Mouse (Mus musculus): ENCODE data around the gene Zfp366.
A peak's percentile ranks its signal among the peaks of the same experiment; 100 is the strongest.

The Zfp366 gene

DNA sequence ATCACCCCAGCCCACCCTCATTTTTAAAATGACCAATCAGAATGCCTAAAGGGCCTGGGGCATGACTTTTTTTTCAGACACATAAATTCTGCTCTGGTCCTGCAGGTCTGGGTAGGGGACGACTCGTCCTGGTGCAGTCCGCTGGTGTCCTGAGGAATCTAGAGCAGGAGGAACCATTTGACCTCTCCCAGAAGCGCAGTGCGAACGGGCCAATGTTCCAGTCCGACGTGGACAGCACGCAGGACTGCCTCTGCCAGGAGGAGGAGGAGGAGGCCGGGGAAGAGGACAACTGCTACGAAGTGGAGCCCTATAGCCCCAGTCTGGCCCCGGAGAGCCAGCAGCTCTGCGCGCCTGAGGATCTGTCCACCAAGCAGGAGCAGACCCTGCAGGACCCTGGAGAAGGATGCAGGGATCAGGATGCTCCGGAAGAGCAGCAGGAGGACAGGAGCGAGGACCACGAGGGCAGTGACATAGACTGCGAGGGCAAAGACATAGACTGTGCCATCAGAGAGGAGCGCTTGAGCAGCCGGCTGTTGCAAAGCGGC, 61.4 kb downstream of the Zfp366 start:
- DNase-seq (ENCODE audit: low read depth, low spot score), result no peak

- no peak for DNase-seq (ENCODE audit: low read depth, low spot score)
Measured at GRCm38 (mm10) chr13:99250806-99251205, 66.2 kb downstream of the Zfp366 start.

GRCm38 (mm10) chr13:99254215-99254614, 69.6 kb downstream of the Zfp366 start:
- no peak for DNase-seq (ENCODE audit: low read depth, low spot score)

DNA sequence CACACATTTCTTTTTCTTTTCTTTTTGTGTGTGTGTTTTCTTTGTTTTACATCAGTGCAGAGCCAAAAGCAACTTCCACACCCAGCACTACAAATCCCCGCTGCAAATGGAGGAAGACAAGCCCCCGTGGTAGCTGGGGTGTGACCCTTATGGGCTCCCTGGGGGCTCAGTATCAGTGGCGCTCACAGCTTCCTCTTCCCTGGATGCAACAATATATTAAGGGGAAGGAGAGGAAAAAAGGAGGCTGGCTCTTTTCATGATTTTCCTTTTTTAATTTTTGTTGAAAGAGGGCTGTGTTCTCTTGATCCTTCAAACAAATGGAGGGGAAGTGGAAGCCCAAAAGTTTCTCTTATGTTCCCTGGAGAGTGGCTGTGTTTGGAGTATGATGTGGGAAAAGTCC, 70.2 kb downstream of the Zfp366 start:
- no peak for DNase-seq (ENCODE audit: low read depth, low spot score)

- no peak for DNase-seq (ENCODE audit: low read depth, low spot score)
Measured at GRCm38 (mm10) chr13:99256916-99257315, 72.3 kb downstream of the Zfp366 start.

- no peak for DNase-seq (ENCODE audit: low read depth, low spot score)
Measured at GRCm38 (mm10) chr13:99258677-99259076, 74.1 kb downstream of the Zfp366 start.

- DNase-seq (ENCODE audit: low read depth, low spot score), result no peak
Measured at GRCm38 (mm10) chr13:99259502-99260174, 75.0 kb downstream of the Zfp366 start.

DNA sequence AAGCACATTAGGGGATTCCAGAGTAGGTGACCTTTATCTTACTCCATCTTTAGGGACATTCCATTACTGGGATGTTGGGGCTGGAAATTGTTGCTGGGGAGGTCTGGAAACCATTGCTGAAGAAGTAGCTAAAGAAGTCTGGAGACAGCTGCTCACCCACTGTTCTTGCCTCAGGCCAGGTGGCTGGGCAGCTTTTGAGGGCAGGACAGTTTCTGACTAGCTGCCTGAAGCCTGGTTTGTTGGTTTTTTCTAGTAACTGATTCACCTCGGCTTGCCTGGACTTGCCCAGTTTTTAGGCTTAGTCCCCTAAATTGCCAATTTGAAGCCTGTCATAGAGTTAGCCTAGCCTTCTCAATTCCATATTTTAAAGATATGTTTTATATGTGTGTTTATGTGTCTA, 77.8 kb downstream of the Zfp366 start:
- peak; percentile 17 for DNase-seq (ENCODE audit: low read depth, low spot score)

DNA sequence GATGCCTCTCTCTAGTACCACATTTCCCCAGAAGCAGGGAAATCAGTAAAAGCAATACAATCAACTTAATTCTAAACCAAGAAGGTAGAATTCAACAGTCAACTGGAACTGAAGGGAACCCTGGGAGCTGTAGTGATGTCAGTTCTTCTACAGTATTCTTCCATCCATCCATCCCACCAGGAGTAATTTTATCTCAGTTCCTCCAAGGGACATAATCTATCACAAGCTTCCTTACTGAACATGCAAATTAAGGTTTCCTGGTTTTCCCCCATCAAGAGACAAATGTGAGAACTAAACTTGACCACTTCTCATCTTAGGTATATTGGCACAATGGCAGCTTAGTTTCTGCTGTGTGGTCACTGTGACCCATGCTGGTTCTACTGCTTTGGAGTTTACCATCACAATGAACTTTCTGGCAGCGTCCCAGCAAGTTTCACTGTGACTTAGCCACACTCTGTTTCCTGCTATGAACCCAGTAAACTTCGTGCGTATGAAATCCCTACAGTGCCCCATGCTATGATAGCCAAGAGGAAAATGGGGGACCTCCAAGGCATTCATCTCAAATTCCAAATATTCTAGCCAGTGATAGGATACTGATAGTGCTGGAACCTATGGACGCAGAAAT, 78.6 kb downstream of the Zfp366 start:
- DNase-seq (ENCODE audit: low read depth, low spot score), result no peak

DNA sequence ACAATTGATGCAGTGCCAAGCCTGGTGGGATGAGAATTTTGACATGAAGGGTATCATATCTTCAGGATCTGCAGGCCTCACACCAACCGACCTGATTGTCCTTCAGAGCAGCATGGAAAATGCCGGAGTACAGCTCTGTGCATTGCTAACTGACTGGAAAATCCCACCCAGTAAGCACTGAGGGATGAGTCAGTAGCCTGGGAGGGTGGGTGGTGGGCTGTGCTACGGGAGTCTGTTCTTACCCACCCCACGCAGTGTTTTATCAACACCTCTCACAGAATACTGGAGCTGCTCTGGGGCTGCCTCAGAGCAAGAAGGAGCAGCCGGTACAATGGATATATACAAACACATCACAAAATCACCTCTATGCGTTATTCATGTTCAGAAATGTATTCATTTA, 79.9 kb downstream of the Zfp366 start:
- no peak for DNase-seq (ENCODE audit: low read depth, low spot score)

- no peak for DNase-seq (ENCODE audit: low read depth, low spot score)
Measured at GRCm38 (mm10) chr13:99272046-99272445, 87.4 kb downstream of the Zfp366 start.

DNA sequence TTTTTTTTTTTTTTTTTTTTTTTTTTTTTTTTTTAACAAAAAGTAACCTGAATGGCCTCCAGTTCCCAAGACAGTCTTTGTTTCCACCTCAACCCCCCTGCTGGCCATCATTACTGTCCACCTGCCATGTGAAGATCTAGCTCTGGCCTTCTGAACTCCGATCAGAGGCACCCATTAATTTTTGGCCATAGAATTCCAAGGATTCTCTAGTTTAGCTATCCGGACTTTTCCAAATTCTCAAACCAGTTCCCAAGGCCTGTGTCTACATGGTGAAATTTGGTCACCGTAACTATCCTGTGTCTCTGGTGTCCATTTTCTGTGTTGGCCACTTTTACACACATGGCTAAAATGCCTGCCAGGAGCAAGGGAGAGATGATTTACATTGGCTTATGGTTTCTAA, 92.9 kb downstream of the Zfp366 start:
- no peak for DNase-seq (ENCODE audit: low read depth, low spot score)

DNA sequence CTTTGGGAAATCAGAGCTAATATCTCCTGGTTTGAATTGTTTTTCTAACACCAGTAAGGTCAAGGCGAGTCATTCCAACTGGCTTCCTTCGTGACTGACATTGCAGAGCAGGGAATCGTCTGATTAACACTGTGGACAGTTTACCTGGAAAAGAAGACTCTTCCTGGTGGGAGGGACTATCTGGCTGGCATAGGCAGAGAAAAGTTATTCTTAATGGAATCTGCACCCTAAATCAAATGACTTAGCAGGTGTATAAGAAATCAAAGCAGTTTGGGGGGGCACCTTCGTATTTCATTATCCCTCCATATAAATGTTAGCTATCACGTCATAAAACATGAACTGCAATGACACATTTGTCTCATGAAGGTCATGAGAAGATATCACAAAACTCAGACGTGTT, 93.9 kb downstream of the Zfp366 start:
- DNase-seq (ENCODE audit: low read depth, low spot score), result no peak

DNA sequence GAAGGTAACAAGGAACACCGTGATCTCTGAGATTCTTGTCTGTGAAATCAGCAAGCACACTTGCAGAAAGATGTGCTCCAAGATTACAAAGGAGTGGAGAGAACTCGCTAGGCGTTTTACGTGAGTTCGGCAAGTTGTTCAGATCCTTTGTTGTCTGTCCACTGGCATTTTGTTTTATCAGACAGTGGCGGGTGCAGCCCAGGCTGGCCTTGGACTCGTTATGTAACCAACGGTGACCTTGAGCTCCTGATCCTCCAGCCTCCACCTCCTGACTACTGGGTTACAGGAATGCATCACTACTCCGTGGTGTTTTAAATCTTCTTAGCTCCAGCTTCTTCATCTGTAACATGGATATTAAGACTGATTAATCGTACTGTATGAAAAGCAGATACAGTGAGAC, 94.7 kb downstream of the Zfp366 start:
- DNase-seq (ENCODE audit: low read depth, low spot score), result no peak

DNA sequence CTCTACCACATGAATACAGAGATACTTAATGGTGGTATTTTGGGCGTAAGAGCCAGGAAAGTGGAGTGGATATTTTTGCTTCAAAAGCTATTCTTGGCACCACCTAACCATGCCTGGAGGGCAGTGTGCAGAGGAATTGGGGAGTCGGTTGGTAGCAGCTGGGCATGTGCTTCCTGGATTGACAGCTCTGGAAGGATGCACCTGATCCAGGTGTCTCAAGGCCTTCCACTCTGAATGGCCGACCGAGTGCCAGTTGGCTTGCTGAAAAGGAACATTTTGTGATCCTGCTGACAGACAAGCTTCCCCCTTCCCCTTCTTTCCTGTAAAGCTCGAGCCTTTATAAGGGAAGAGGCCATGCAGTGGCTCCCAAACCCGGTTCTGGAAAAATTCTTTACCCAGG, 98.3 kb downstream of the Zfp366 start:
- DNase-seq (ENCODE audit: low read depth, low spot score), result no peak

GRCm38 (mm10) chr13:99283916-99284315, 99.3 kb downstream of the Zfp366 start:
- no peak for DNase-seq (ENCODE audit: low read depth, low spot score)

GRCm38 (mm10) chr13:99284400-99285160, 100.0 kb downstream of the Zfp366 start:
- no peak for DNase-seq (ENCODE audit: low read depth, low spot score)

- no peak for DNase-seq (ENCODE audit: low read depth, low spot score)
Measured at GRCm38 (mm10) chr13:99285241-99285640, 100.6 kb downstream of the Zfp366 start.

DNA sequence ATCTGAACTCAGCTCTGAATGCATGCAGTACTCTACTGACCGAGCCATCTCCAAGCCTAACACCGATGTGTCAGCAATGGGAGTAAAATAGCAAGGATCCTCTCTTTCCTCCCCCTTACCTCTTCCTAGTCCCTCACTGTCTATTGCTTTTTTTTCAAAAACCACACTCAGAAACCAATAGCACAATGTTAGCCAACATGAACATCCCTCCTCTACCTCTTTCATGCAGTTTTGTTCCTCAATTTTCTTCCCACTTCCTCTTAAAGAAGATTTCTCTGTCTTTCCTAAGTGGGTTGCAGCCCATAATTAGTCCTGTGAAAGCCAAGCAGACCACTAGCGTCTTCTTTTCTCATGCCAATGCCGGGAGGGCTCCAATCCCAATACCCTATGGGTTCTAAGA, 102.6 kb downstream of the Zfp366 start:
- DNase-seq (ENCODE audit: low read depth, low spot score), result no peak

DNA sequence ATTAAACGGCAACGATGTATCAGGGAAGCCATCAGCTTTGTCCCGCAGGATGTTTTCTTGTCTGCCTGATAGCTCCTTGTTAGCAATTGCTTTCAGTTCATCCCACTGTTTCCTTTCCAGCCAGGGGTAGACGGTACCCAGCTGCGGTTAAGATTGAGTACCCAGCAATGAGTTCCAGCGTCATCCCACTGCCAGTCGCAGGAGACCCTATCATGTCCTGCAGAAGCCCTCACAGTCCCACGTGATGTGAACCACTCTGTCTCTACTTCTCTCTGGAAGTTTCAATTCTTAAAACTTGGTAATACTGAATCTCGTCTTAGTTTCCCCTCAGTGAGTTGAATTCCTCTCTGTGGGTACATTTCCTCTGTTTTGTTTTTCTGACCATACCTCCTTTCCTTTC, 103.2 kb downstream of the Zfp366 start:
- no peak for DNase-seq (ENCODE audit: low read depth, low spot score)

GRCm38 (mm10) chr13:99290766-99291165, 106.1 kb downstream of the Zfp366 start:
- DNase-seq (ENCODE audit: low read depth, low spot score), result no peak

GRCm38 (mm10) chr13:99294176-99294575, 109.6 kb downstream of the Zfp366 start:
- no peak for DNase-seq (ENCODE audit: low read depth, low spot score)

- no peak for DNase-seq (ENCODE audit: low read depth, low spot score)
Measured at GRCm38 (mm10) chr13:99299921-99300320, 115.3 kb downstream of the Zfp366 start.

Data from 3T3-L1 (cell line).